Comparison of ENCODE assay signal across 28 mouse cellular contexts in the genomic region with DNA sequence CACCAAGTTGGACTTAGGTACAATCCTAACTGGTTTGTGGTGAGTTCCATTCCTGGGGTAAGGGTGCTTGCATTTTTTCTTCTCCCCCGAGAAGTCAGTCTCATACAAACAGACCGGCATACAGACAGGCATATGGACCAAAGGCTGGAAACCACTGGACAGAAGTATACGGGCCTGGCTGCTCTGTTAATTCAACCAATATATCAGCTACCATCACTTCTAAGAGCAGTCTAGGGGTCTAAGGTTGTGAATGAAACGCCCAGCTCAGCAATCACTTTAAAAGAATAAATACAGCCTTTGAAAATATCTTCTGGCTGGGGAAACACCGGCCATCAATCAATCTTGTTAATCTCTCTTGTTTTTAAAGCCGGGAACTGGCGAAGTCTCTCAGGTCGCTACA. TPM values are rescaled to one million over a fixed set of nuclear protein-coding genes. Genes with fewer than 3 reads are reported as not detected.
DNase-seq lines count a peak whose midpoint lies in the region; ATAC-seq lines count a peak whose summit lies in the region.
"Had no signal": no experiment of that assay in that cellular context is flagged by ENCODE, and none has a peak within 500 bp of the region (broad histone marks: within the 10 kb centered on the region; RNA-seq: fewer than 3 reads in every experiment).

No protein-coding gene starts in this region.

- 25% methylated on average over 8 of the region's 8 CpGs for WGBS in kidney, embryonic 14.5 days
- 25% methylated on average over 8 of the region's 8 CpGs for WGBS in lung, embryonic 16.5 days
- 55% methylated on average over 8 of the region's 8 CpGs for WGBS in embryonic facial prominence, embryonic 10.5 days
- 44% methylated on average over 8 of the region's 8 CpGs for WGBS in heart, embryonic 11.5 days (ENCODE audit: insufficient replicate concordance)

- H3K9me3 ChIP-seq in kidney, embryonic 14.5 days (ENCODE audit: control insufficient read depth, low read length) = no peaks in the 10 kb centered on the region
- H3K9me3 ChIP-seq in lung, embryonic 16.5 days (ENCODE audit: control insufficient read depth, low read length) = no peaks in the 10 kb centered on the region
- no peaks in the 10 kb centered on the region for H3K9me3 ChIP-seq in embryonic facial prominence, embryonic 10.5 days
- H3K9me3 ChIP-seq in heart, embryonic 11.5 days (replicated peaks; ENCODE audit: control insufficient read depth, low read length) = no peaks in the 10 kb centered on the region; the same call in 1 of the 2 replicates
- H3K9me3 ChIP-seq: forebrain, embryonic 15.5 days; heart, embryonic 10.5 days; hindbrain, embryonic 15.5 days; limb, embryonic 15.5 days; liver, embryonic 13.5 days; midbrain, embryonic 13.5 days had no signal

- H3K27me3 ChIP-seq in kidney, embryonic 14.5 days (ENCODE audit: control insufficient read depth, insufficient read depth, low read length) = 0 out of 2 replicates have a peak, but pooled peaks cover 5% of the 10 kb centered on the region
- H3K27me3 ChIP-seq in lung, embryonic 16.5 days (ENCODE audit: control insufficient read depth, insufficient read depth, low read depth, low read length) = no peaks in the 10 kb centered on the region
- no peaks in the 10 kb centered on the region for H3K27me3 ChIP-seq in embryonic facial prominence, embryonic 10.5 days (replicated peaks; ENCODE audit: low read depth, poor library complexity, severe bottlenecking)
- no peaks in the 10 kb centered on the region for H3K27me3 ChIP-seq in heart, embryonic 11.5 days (ENCODE audit: control insufficient read depth, insufficient read depth, low read length)
- H3K27me3 ChIP-seq: forebrain, embryonic 15.5 days; hindbrain, embryonic 15.5 days; limb, embryonic 15.5 days; liver, embryonic 13.5 days; midbrain, embryonic 13.5 days; neural tube, embryonic 13.5 days had no signal

- H3K4me2 ChIP-seq in kidney, embryonic 14.5 days (replicated peaks; ENCODE audit: low read depth, low read length) = no peak overlapping the region
- peak overlapping the region; percentile 24; the same call in 1 of the 2 replicates for H3K4me2 ChIP-seq in lung, embryonic 16.5 days (ENCODE audit: low read depth, low read length)
- no peak overlapping the region for H3K4me2 ChIP-seq in heart, embryonic 11.5 days
- H3K4me2 ChIP-seq: forebrain, embryonic 15.5 days; hindbrain, embryonic 15.5 days; limb, embryonic 15.5 days; liver, embryonic 13.5 days; midbrain, embryonic 13.5 days; neural tube, embryonic 13.5 days had no signal

- no peak overlapping the region for H3K4me3 ChIP-seq in kidney, embryonic 14.5 days (ENCODE audit: low read length)
- no peak overlapping the region for H3K4me3 ChIP-seq in lung, embryonic 16.5 days (ENCODE audit: low read length)
- H3K4me3 ChIP-seq in embryonic facial prominence, embryonic 10.5 days = no peak overlapping the region
- H3K4me3 ChIP-seq in heart, embryonic 11.5 days (ENCODE audit: low read depth, low read length) = no peak overlapping the region
- H3K4me3 ChIP-seq: forebrain, embryonic 15.5 days; heart, embryonic 10.5 days; hindbrain, embryonic 15.5 days; limb, embryonic 15.5 days; liver, embryonic 13.5 days; midbrain, embryonic 13.5 days; neural tube, embryonic 13.5 days had no signal

- DNase-seq in kidney, adult 8-10 months = no peak
- DNase-seq in lung, postnatal 25 days (ENCODE audit: low spot score) = no peak
- no peak for DNase-seq in embryonic facial prominence, embryonic 10.5 days (ENCODE audit: low spot score)
- DNase-seq in urinary bladder, adult 2 months (ENCODE audit: low spot score) = no peak
- DNase-seq: adrenal gland, adult 2 months; adrenal gland, postnatal 36 days; cerebellum, adult 18-20 months; cerebellum, postnatal 10 days; gastrocnemius, postnatal 25 days; heart, adult 11 months; heart, postnatal 4 days; kidney, adult 2 months; left cerebral cortex, postnatal 4 days; liver, embryonic 13.5 days; lung, adult 18-20 months; lung, postnatal 36 days; thymus, adult 18-20 months; thymus, postnatal 25 days had no signal

- peak; percentile 53; the same call in 1 of the 2 replicates for ATAC-seq in kidney, embryonic 14.5 days (ENCODE audit: low FRiP score, low TSS enrichment)
- ATAC-seq in lung, embryonic 16.5 days (ENCODE audit: low read depth) = no peak
- no peak for ATAC-seq in heart, embryonic 11.5 days (replicated peaks; ENCODE audit: insufficient number of reproducible peaks, low FRiP score, low TSS enrichment)
- ATAC-seq: forebrain, embryonic 15.5 days; inflammation-experienced regulatory T-cells, adult 6 months; midbrain, embryonic 13.5 days had no signal

- no peak overlapping the region for H3K9ac ChIP-seq in kidney, embryonic 14.5 days (ENCODE audit: low read depth, low read length)
- H3K9ac ChIP-seq in lung, embryonic 16.5 days (ENCODE audit: low read length) = no peak overlapping the region
- no peak overlapping the region for H3K9ac ChIP-seq in heart, embryonic 11.5 days (ENCODE audit: low read depth, low read length)
- H3K9ac ChIP-seq: forebrain, embryonic 15.5 days; hindbrain, embryonic 15.5 days; limb, embryonic 15.5 days; liver, embryonic 13.5 days; midbrain, embryonic 13.5 days; neural tube, embryonic 13.5 days had no signal

- H3K36me3 ChIP-seq in kidney, embryonic 14.5 days (ENCODE audit: control insufficient read depth, insufficient read depth, low read length) = no peaks in the 10 kb centered on the region
- no peaks in the 10 kb centered on the region for H3K36me3 ChIP-seq in lung, embryonic 16.5 days (ENCODE audit: control insufficient read depth, insufficient read depth, low read length)
- H3K36me3 ChIP-seq in embryonic facial prominence, embryonic 10.5 days (replicated peaks) = no peaks in the 10 kb centered on the region
- no peaks in the 10 kb centered on the region for H3K36me3 ChIP-seq in heart, embryonic 11.5 days (ENCODE audit: control insufficient read depth, insufficient read depth, low read length)
- H3K36me3 ChIP-seq: forebrain, embryonic 15.5 days; heart, embryonic 10.5 days; hindbrain, embryonic 15.5 days; limb, embryonic 15.5 days; liver, embryonic 13.5 days; midbrain, embryonic 13.5 days; neural tube, embryonic 13.5 days had no signal

- no peak overlapping the region for H3K27ac ChIP-seq in kidney, embryonic 14.5 days (ENCODE audit: low read depth, low read length)
- H3K27ac ChIP-seq in lung, embryonic 16.5 days (ENCODE audit: low read length) = no peak overlapping the region
- peak overlapping the region; percentile 40; the same call in 1 of the 2 replicates for H3K27ac ChIP-seq in embryonic facial prominence, embryonic 10.5 days (replicated peaks)
- H3K27ac ChIP-seq in heart, embryonic 11.5 days (ENCODE audit: low read depth, low read length) = no peak overlapping the region
- H3K27ac ChIP-seq: forebrain, embryonic 15.5 days; heart, embryonic 10.5 days; hindbrain, embryonic 15.5 days; limb, embryonic 15.5 days; liver, embryonic 13.5 days; midbrain, embryonic 13.5 days; neural tube, embryonic 13.5 days had no signal

- peaks cover 13% of the 10 kb centered on the region for H3K4me1 ChIP-seq in kidney, embryonic 14.5 days (ENCODE audit: control insufficient read depth, insufficient read depth, low read length)
- peaks cover 4% of the 10 kb centered on the region; the same call in 1 of the 2 replicates for H3K4me1 ChIP-seq in lung, embryonic 16.5 days (replicated peaks; ENCODE audit: control insufficient read depth, insufficient read depth, low read length)
- H3K4me1 ChIP-seq in embryonic facial prominence, embryonic 10.5 days = peaks cover 29% of the 10 kb centered on the region
- H3K4me1 ChIP-seq in heart, embryonic 11.5 days (ENCODE audit: control insufficient read depth, insufficient read depth, low read length) = no peaks in the 10 kb centered on the region
- H3K4me1 ChIP-seq: heart, embryonic 10.5 days; hindbrain, embryonic 15.5 days; limb, embryonic 15.5 days; liver, embryonic 13.5 days; midbrain, embryonic 13.5 days; neural tube, embryonic 13.5 days had no signal

RNA-seq across cellular contexts. Expression of a gene that starts 11.5 kb away (rescaled TPM):
- polyA plus RNA-seq in kidney, embryonic 14.5 days (2014; fragmentation: Nextera tagmentation; extraction: Ambion mirVana) = 118 and 130 TPM in 2 replicates
- 92.2 and 107 TPM in 2 replicates for polyA plus RNA-seq in lung, embryonic 16.5 days (2015; fragmentation: Nextera tagmentation; extraction: Ambion mirVana)
- polyA plus RNA-seq in embryonic facial prominence, embryonic 10.5 days (2016; fragmentation: Nextera tagmentation; extraction: Ambion mirVana) = 368 and 392 TPM in 2 replicates
- polyA plus RNA-seq in urinary bladder, adult 2 months (2012; rRNA removed) = 19.5 and 20.0 TPM in 2 replicates
- 57.9 and 62.0 TPM in 2 replicates for polyA plus RNA-seq in heart, embryonic 11.5 days (2014; fragmentation: Nextera tagmentation; extraction: Ambion mirVana)
- polyA plus RNA-seq: inflammation-experienced regulatory T-cells, adult 6 months had no signal
